ENCODE assay signal across 8 mouse cellular contexts in the genomic region with DNA sequence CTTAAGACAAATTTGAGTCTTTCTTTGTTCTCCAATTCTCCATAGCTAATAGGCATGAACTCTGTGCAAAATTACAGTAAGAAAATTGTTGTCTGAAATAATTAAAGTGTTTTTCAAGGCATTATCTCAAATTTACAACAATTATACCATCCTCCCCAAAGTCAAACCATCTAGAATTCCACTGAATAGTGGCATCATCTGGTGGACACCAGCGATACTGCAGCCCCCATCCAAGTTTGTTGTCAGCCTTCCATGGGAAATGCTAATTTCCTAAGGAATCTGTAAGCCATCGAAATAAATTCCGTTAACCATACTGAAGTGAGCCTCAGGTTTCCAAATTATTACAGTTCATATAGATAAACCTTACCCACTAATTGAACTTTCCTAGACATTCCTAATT.
DNase-seq lines count a peak whose midpoint lies in the region; ATAC-seq and TF ChIP-seq lines count a peak whose summit lies in the region.

No protein-coding gene starts in this region.

- H3K4me1 ChIP-seq in lung, embryonic 14.5 days (ENCODE audit: insufficient read depth), result peaks cover 5% of the 10 kb centered on the region

- no peak overlapping the region for H3K9ac ChIP-seq in lung, embryonic 14.5 days

- H3K36me3 ChIP-seq in lung, embryonic 14.5 days (ENCODE audit: insufficient read depth), result no peaks in the 10 kb centered on the region

- H3K9me3 ChIP-seq in lung, embryonic 14.5 days (ENCODE audit: low read depth, low read length), result no peaks in the 10 kb centered on the region

- peak; percentile 95 for TF ChIP-seq CTCF in lung, embryonic 14.5 days (IDR thresholded peaks at IDR 0.05; ENCODE audit: low read depth)

- no peak for ATAC-seq in lung, embryonic 14.5 days (ENCODE audit: insufficient read depth)

- DNase-seq in adrenal gland, postnatal 25 days, result peak; percentile 19
- DNase-seq in adrenal gland, postnatal 4 days (ENCODE audit: low spot score in 2 of 2), result no peak
- peak; percentile 63 for DNase-seq in kidney, postnatal 10 days
- DNase-seq in kidney, adult 18-20 months, result no peak
- peak; percentile 41 for DNase-seq in R1 (ENCODE audit: low read depth, low spot score)
- DNase-seq in lung, embryonic 14.5 days, result peak; percentile 82
- no peak for DNase-seq in spleen, postnatal 10 days (ENCODE audit: low spot score in 2 of 2)
- no peak for DNase-seq in spleen, adult 12 weeks (ENCODE audit: low spot score)

- H3K27ac ChIP-seq in lung, embryonic 14.5 days (ENCODE audit: low read depth), result peak overlapping the region; percentile 59; the same call in 1 of the 2 replicates

- no peaks in the 10 kb centered on the region for H3K27me3 ChIP-seq in lung, embryonic 14.5 days (ENCODE audit: insufficient read depth, low read length)

- no peak overlapping the region for H3K4me2 ChIP-seq in lung, embryonic 14.5 days

- WGBS in lung, embryonic 14.5 days, result 48% methylated on average over 3 of the region's 3 CpGs

- H3K4me3 ChIP-seq in lung, embryonic 14.5 days (ENCODE audit: low read depth, low read length), result no peak overlapping the region

Comparison
In these comparisons a context has a peak if more than half of its experiments do, and no peak if none do; other contexts are left out.
1. DNase-seq: peak in adrenal gland, postnatal 25 days (single experiment), kidney, postnatal 10 days (single experiment), R1 (single experiment) and lung, embryonic 14.5 days (single experiment); none in adrenal gland, postnatal 4 days (0 of 2), kidney, adult 18-20 months (single experiment), spleen, postnatal 10 days (0 of 2) and spleen, adult 12 weeks (single experiment).